Comparison of ENCODE assay signal across 17 mouse cellular contexts in the genomic region with DNA sequence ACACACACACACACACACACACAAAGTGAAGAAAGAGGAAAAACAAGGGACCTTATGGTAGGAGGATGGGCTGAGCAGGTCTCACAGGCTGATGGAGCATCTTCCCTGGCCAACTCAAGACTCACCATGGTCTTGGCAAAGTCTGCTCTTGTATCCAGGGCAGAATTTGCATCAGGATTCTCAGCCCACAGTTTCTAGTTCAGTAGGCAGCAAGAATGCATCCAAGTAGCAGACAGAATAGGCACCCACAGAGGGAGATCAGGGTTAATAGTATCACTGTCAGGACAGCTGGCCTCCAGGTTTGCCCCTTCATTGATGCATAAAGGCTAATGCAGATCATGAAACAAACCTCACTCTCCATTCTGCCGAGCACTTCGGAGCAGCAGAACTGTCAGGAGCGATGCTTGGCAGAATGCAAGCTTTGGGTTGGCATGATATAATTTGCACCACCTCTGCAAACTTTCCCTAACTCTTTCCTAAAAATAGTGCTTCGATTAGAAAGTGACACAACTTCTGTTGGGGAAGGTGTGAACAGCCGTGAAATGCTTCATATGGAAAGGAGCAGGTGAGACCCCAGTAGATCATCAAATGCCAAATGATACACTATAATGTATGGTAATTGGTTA.
DNase-seq lines count a peak whose midpoint lies in the region.
"Had no signal": no experiment of that assay in that cellular context is flagged by ENCODE, and none has a peak within 500 bp of the region (broad histone marks: within the 10 kb centered on the region; RNA-seq: fewer than 3 reads in every experiment).

No protein-coding gene starts in this region.

- intact Hi-C loops in heart, postnatal 36 days (cut with DNase I): no loop called here

- peak; percentile 11 to 27 for DNase-seq in frontal cortex, adult 2 months (ENCODE audit: extremely low spot score in 1 of 2, low spot score in 1 of 2)
- DNase-seq in frontal cortex, postnatal 14 days (ENCODE audit: low spot score in 2 of 2): no peak
- peak; percentile 5 for DNase-seq in right cerebral cortex, adult 18-20 months
- DNase-seq in right cerebral cortex, postnatal 25 days: no peak
- DNase-seq in brain, adult 2 months (ENCODE audit: low read depth, low spot score): peak; percentile 42
- no peak for DNase-seq in heart, postnatal 36 days
- DNase-seq in layer of hippocampus, postnatal 10 days (ENCODE audit: low spot score in 2 of 2): no peak
- DNase-seq: adrenal gland, adult 2 months; adrenal gland, postnatal 25 days; B cell, adult 2 months; cerebellum, adult 18-20 months; cerebellum, adult 9-10 months; cerebellum, postnatal 14 days; gastrocnemius, postnatal 10 days; gastrocnemius, postnatal 36 days; heart, adult 2 months; heart, postnatal 14 days had no signal

Comparison
In these comparisons a context has a peak if more than half of its experiments do, and no peak if none do; other contexts are left out.
1. DNase-seq: peak in frontal cortex, adult 2 months (2 of 2), right cerebral cortex, adult 18-20 months (single experiment) and brain, adult 2 months (single experiment); none in frontal cortex, postnatal 14 days (0 of 2), right cerebral cortex, postnatal 25 days (single experiment), heart, postnatal 36 days (0 of 2) and layer of hippocampus, postnatal 10 days (0 of 2).